Mouse (Mus musculus) olfactory bulb, adult 2 months (tissue): Measurements from ENCODE around the gene Mgat5b. TPM values are rescaled to one million over a fixed set of nuclear protein-coding genes. Genes with fewer than 3 reads are reported as not detected.

Experiments used
- H3K27ac ChIP-seq: fragments of 200-500 bp; 2 replicates; pipeline ENCODE4 v1.5.1; 2012; ENCODE audit warnings: low read depth, low read length; ENCODE audit not compliant: insufficient read depth
- H3K4me1 ChIP-seq: fragments of 200-500 bp; 2 replicates; pipeline ENCODE4 v1.6.1; 2012; ENCODE audit warnings: low read length; ENCODE audit not compliant: control insufficient read depth, insufficient read depth
- H3K4me3 ChIP-seq: fragments of 200-500 bp; 2 replicates; pipeline ENCODE4 v1.5.1; 2012; ENCODE audit warnings: mild to moderate bottlenecking, low read depth, low read length, moderate library complexity; ENCODE audit not compliant: insufficient read depth
- CTCF ChIP-seq: fragments of 200-500 bp; IDR thresholded peaks from 2 replicates; pipeline ENCODE4 v1.5.1; 2012; ENCODE audit warnings: low read depth, mild to moderate bottlenecking, low read length, moderate library complexity; ENCODE audit not compliant: insufficient read depth
- POLR2A ChIP-seq: fragments of 200-500 bp; IDR thresholded peaks from 2 replicates; pipeline ENCODE4 v1.6.1; 2012; ENCODE audit warnings: mild to moderate bottlenecking, low read depth, low read length, moderate library complexity; ENCODE audit not compliant: insufficient read depth
- WGBS: fragments of 180-500 bp; shearing (Covaris S2); methylation state at CpG from one replicate; pipeline ENCODE4 v1.1.7; 2018; 5-methylcytosine and 5-hydroxymethylcytosine counted together
- polyA plus RNA-seq: library from polyadenylated mRNA; stranded (reverse); fragments of >200 nt; gene quantifications from 2 replicates; pipeline ENCODE4 v1.2.4, GENCODE M21; 2012; ENCODE audit warnings: low replicate concordance; ENCODE audit not compliant: missing spikeins, insufficient read depth, insufficient read length

Gene Mgat5b
- polyA plus RNA-seq, 1 experiment: not detected

- Histone ChIP-seq H3K27ac (no peak overlapping the region), H3K4me1 (peaks cover 5% of the 10 kb centered on the region), H3K4me3 (no peak overlapping the region)
- TF ChIP-seq CTCF (no peak), POLR2A (no peak)
- WGBS: 61% methylated on average over 2 of the region's 2 CpGs
Observed at GRCm38 (mm10) chr11:116965961-116966360, 47.3 kb downstream of the Mgat5b start.

GRCm38 (mm10) chr11:116968586-116968985 lies 49.9 kb downstream of the Mgat5b start:
- Histone ChIP-seq H3K27ac (no peak overlapping the region), H3K4me3 (no peak overlapping the region), H3K4me1 (peaks cover 15% of the 10 kb centered on the region)
- TF ChIP-seq POLR2A: no peak
- TF ChIP-seq CTCF: no peak
- 84% methylated on average over 9 of the region's 9 CpGs for WGBS

GRCm38 (mm10) chr11:116969498-116969897 lies 50.8 kb downstream of the Mgat5b start:
- no peak overlapping the region for H3K4me3 ChIP-seq
- peaks cover 16% of the 10 kb centered on the region for H3K4me1 ChIP-seq
- H3K27ac ChIP-seq: no peak overlapping the region
- no peak for TF ChIP-seq CTCF
- no peak for TF ChIP-seq POLR2A
- 67% methylated on average over 11 of the region's 11 CpGs for WGBS

GRCm38 (mm10) chr11:116970847-116971246 lies 52.2 kb downstream of the Mgat5b start:
- no peak for TF ChIP-seq CTCF
- no peak for TF ChIP-seq POLR2A
- Histone ChIP-seq H3K4me3 (no peak overlapping the region), H3K27ac (no peak overlapping the region), H3K4me1 (peaks cover 12% of the 10 kb centered on the region)
- 62% methylated on average over 4 of the region's 4 CpGs for WGBS

- Histone ChIP-seq H3K4me3 (no peak overlapping the region), H3K4me1 (peaks cover 12% of the 10 kb centered on the region), H3K27ac (no peak overlapping the region)
- WGBS: 46% methylated on average over 4 of the region's 4 CpGs
- TF ChIP-seq POLR2A: no peak
- no peak for TF ChIP-seq CTCF
Observed at GRCm38 (mm10) chr11:116972828-116973227, 54.2 kb downstream of the Mgat5b start.

- H3K27ac ChIP-seq: no peak overlapping the region
- TF ChIP-seq POLR2A: no peak
- no peak for TF ChIP-seq CTCF
- H3K4me3 ChIP-seq: no peak overlapping the region
- WGBS: 92% methylated on average over 9 of the region's 9 CpGs
- peaks cover 16% of the 10 kb centered on the region for H3K4me1 ChIP-seq
Observed at GRCm38 (mm10) chr11:116973508-116973907, 54.8 kb downstream of the Mgat5b start.

GRCm38 (mm10) chr11:116974341-116974740 lies 55.7 kb downstream of the Mgat5b start:
- WGBS: 95% methylated on average over 7 of the region's 7 CpGs
- TF ChIP-seq CTCF (no peak), POLR2A (no peak)
- H3K4me3 ChIP-seq: no peak overlapping the region
- peaks cover 20% of the 10 kb centered on the region for H3K4me1 ChIP-seq
- no peak overlapping the region for H3K27ac ChIP-seq

- H3K27ac ChIP-seq: no peak overlapping the region
- H3K4me1 ChIP-seq: peaks cover 15% of the 10 kb centered on the region; the same call in 1 of the 2 replicates
- WGBS: 40% methylated on average over 5 of the region's 5 CpGs
- no peak overlapping the region for H3K4me3 ChIP-seq
- no peak for TF ChIP-seq POLR2A
Observed at GRCm38 (mm10) chr11:116980313-116980712, 61.6 kb downstream of the Mgat5b start.

GRCm38 (mm10) chr11:116982543-116982942 lies 63.9 kb downstream of the Mgat5b start:
- 71% methylated on average over 4 of the region's 4 CpGs for WGBS

GRCm38 (mm10) chr11:116985504-116986385 lies 67.1 kb downstream of the Mgat5b start:
- Histone ChIP-seq H3K27ac (no peak overlapping the region), H3K4me1 (peaks cover 7% of the 10 kb centered on the region; the same call in 1 of the 2 replicates), H3K4me3 (no peak overlapping the region)
- 83% methylated on average over 15 of the region's 15 CpGs for WGBS
- no peak for TF ChIP-seq POLR2A
- no peak for TF ChIP-seq CTCF

More at GRCm38 (mm10) chr11:116982543-116982942, 63.9 kb downstream of the Mgat5b start:
- no peak for TF ChIP-seq CTCF
- no peak for TF ChIP-seq POLR2A
- peaks cover 15% of the 10 kb centered on the region; the same call in 1 of the 2 replicates for H3K4me1 ChIP-seq
- no peak overlapping the region for H3K4me3 ChIP-seq
- H3K27ac ChIP-seq: no peak overlapping the region
